Mouse (Mus musculus): Measurements from ENCODE around the gene Pdgfd. TPM values are rescaled to one million over a fixed set of nuclear protein-coding genes. Genes with fewer than 3 reads are reported as not detected.

Gene Pdgfd
- total RNA-seq, 2 experiments from 2014 or later = not detected

Other genes starting within 250 kb of the Pdgfd start
- gene Ddi1, start 101.3 kb downstream of the Pdgfd start, total RNA-seq (2015) = not detected in 2 replicates
- not detected in 2 replicates for gene Ddi1, start 101.3 kb downstream of the Pdgfd start, total RNA-seq (2017)

All from megakaryocyte, adult 5-6 weeks (primary cell).